Mouse (Mus musculus): Measurements from ENCODE around the gene 9530077C05Rik. TPM values are rescaled to one million over a fixed set of nuclear protein-coding genes. Genes with fewer than 3 reads are reported as not detected.
A peak's percentile ranks its signal among the peaks of the same experiment; 100 is the strongest.
"Not testable (repeated sequence)": the region's sequence is repeated elsewhere in the genome, so short reads cannot be mapped to it uniquely, and the experiment has no call there.

Gene 9530077C05Rik
- polyA plus RNA-seq, 1 experiment from 2014 or later = 19.7 TPM

- ATAC-seq = peak; percentile 98
- Histone ChIP-seq H3K9ac (ENCODE audit: low read depth, low read length) (peak within 1 kb of the TSS; percentile 94), H3K4me3 (ENCODE audit: low read depth, low read length) (peak within 1 kb of the TSS; percentile 72), H3K9me3 (replicated peaks; ENCODE audit: control insufficient read depth, low read length, poor library complexity, severe bottlenecking) (no peaks in the 10 kb centered on the region), H3K4me1 (ENCODE audit: control insufficient read depth, insufficient read depth, low read length) (peaks cover 4% of the 10 kb centered on the region), H3K4me2 (ENCODE audit: low read length) (peak within 1 kb of the TSS; percentile 96), H3K36me3 (ENCODE audit: control insufficient read depth, insufficient read depth, low read length) (no peaks in the 10 kb centered on the region), H3K27me3 (ENCODE audit: control insufficient read depth, insufficient read depth, low read depth, low read length) (no peaks in the 10 kb centered on the region), H3K27ac (ENCODE audit: low read length) (peak within 1 kb of the TSS; percentile 78)
- WGBS = under 1% methylated on average over 40 of the region's 44 CpGs
Observed at GRCm38 (mm10) chr9:22389021-22389476, 22.3 kb upstream of the 9530077C05Rik start, which contains the start of gene Anln. Anln (minus strand) TSS chr9:22389188.

- no peaks in the 10 kb centered on the region for H3K9me3 ChIP-seq (replicated peaks; ENCODE audit: control insufficient read depth, low read length, poor library complexity, severe bottlenecking)
- no peak for ATAC-seq
Observed at GRCm38 (mm10) chr9:22389736-22390245, 21.5 kb upstream of the 9530077C05Rik start.

GRCm38 (mm10) chr9:22390390-22390789 is 20.9 kb upstream of the 9530077C05Rik start:
- Histone ChIP-seq H3K4me2 (ENCODE audit: low read length) (no peak overlapping the region), H3K27me3 (ENCODE audit: control insufficient read depth, insufficient read depth, low read depth, low read length) (no peaks in the 10 kb centered on the region)
- 97% methylated on average over 5 of the region's 5 CpGs for WGBS

More at GRCm38 (mm10) chr9:22389736-22390245, 21.5 kb upstream of the 9530077C05Rik start:
- peaks cover 4% of the 10 kb centered on the region for H3K4me1 ChIP-seq (ENCODE audit: control insufficient read depth, insufficient read depth, low read length)
- H3K4me3 ChIP-seq (ENCODE audit: low read depth, low read length) = peak overlapping the region; percentile 72
- peak overlapping the region; percentile 96 for H3K4me2 ChIP-seq (ENCODE audit: low read length)
- H3K9ac ChIP-seq (ENCODE audit: low read depth, low read length) = no peak overlapping the region; the same call in 1 of the 2 replicates
- 74% methylated on average over 6 of the region's 6 CpGs for WGBS
- no peak overlapping the region for H3K27ac ChIP-seq (ENCODE audit: low read length)
- no peaks in the 10 kb centered on the region for H3K27me3 ChIP-seq (ENCODE audit: control insufficient read depth, insufficient read depth, low read depth, low read length)
- H3K36me3 ChIP-seq (ENCODE audit: control insufficient read depth, insufficient read depth, low read length) = no peaks in the 10 kb centered on the region

GRCm38 (mm10) chr9:22394725-22395124 is 16.6 kb upstream of the 9530077C05Rik start:
- Histone ChIP-seq H3K9ac (ENCODE audit: low read depth, low read length) (no peak overlapping the region), H3K4me2 (ENCODE audit: low read length) (no peak overlapping the region), H3K4me3 (ENCODE audit: low read depth, low read length) (no peak overlapping the region), H3K9me3 (replicated peaks; ENCODE audit: control insufficient read depth, low read length, poor library complexity, severe bottlenecking) (no peaks in the 10 kb centered on the region), H3K36me3 (ENCODE audit: control insufficient read depth, insufficient read depth, low read length) (no peaks in the 10 kb centered on the region), H3K27me3 (ENCODE audit: control insufficient read depth, insufficient read depth, low read depth, low read length) (no peaks in the 10 kb centered on the region), H3K4me1 (ENCODE audit: control insufficient read depth, insufficient read depth, low read length) (no peaks in the 10 kb centered on the region), H3K27ac (ENCODE audit: low read length) (no peak overlapping the region)
- ATAC-seq = no peak
- 91% methylated on average over 2 of the region's 2 CpGs for WGBS

More at GRCm38 (mm10) chr9:22390390-22390789, 20.9 kb upstream of the 9530077C05Rik start:
- no peak for ATAC-seq
- Histone ChIP-seq H3K4me3 (ENCODE audit: low read depth, low read length) (no peak overlapping the region), H3K9ac (ENCODE audit: low read depth, low read length) (no peak overlapping the region), H3K4me1 (ENCODE audit: control insufficient read depth, insufficient read depth, low read length) (peaks cover 4% of the 10 kb centered on the region), H3K36me3 (ENCODE audit: control insufficient read depth, insufficient read depth, low read length) (no peaks in the 10 kb centered on the region), H3K9me3 (replicated peaks; ENCODE audit: control insufficient read depth, low read length, poor library complexity, severe bottlenecking) (no peaks in the 10 kb centered on the region), H3K27ac (ENCODE audit: low read length) (no peak overlapping the region)

- ATAC-seq = no peak
- Histone ChIP-seq H3K4me1 (ENCODE audit: control insufficient read depth, insufficient read depth, low read length) (no peaks in the 10 kb centered on the region), H3K27me3 (ENCODE audit: control insufficient read depth, insufficient read depth, low read depth, low read length) (no peaks in the 10 kb centered on the region), H3K36me3 (ENCODE audit: control insufficient read depth, insufficient read depth, low read length) (no peaks in the 10 kb centered on the region), H3K9me3 (replicated peaks; ENCODE audit: control insufficient read depth, low read length, poor library complexity, severe bottlenecking) (no peaks in the 10 kb centered on the region), H3K27ac (ENCODE audit: low read length) (no peak overlapping the region), H3K4me2 (ENCODE audit: low read length) (no peak overlapping the region), H3K4me3 (ENCODE audit: low read depth, low read length) (no peak overlapping the region), H3K9ac (ENCODE audit: low read depth, low read length) (no peak overlapping the region)
- WGBS = 89% methylated on average over 4 of the region's 4 CpGs
Observed at GRCm38 (mm10) chr9:22399021-22399420, 12.3 kb upstream of the 9530077C05Rik start.

- no peak overlapping the region for H3K4me3 ChIP-seq (ENCODE audit: low read depth, low read length)
- no peak for ATAC-seq
- H3K27ac ChIP-seq (ENCODE audit: low read length) = no peak overlapping the region
- WGBS = 91% methylated on average over 6 of the region's 6 CpGs
- no peaks in the 10 kb centered on the region for H3K36me3 ChIP-seq (ENCODE audit: control insufficient read depth, insufficient read depth, low read length)
- H3K27me3 ChIP-seq (ENCODE audit: control insufficient read depth, insufficient read depth, low read depth, low read length) = no peaks in the 10 kb centered on the region
- no peak overlapping the region for H3K9ac ChIP-seq (ENCODE audit: low read depth, low read length)
- H3K9me3 ChIP-seq (replicated peaks; ENCODE audit: control insufficient read depth, low read length, poor library complexity, severe bottlenecking) = no peaks in the 10 kb centered on the region
- H3K4me2 ChIP-seq (ENCODE audit: low read length) = no peak overlapping the region
- H3K4me1 ChIP-seq (ENCODE audit: control insufficient read depth, insufficient read depth, low read length) = no peaks in the 10 kb centered on the region
Observed at GRCm38 (mm10) chr9:22402001-22402400, 9.3 kb upstream of the 9530077C05Rik start.

GRCm38 (mm10) chr9:22402976-22403375 is 8.3 kb upstream of the 9530077C05Rik start:
- Histone ChIP-seq H3K4me3 (ENCODE audit: low read depth, low read length) (no peak overlapping the region), H3K4me1 (ENCODE audit: control insufficient read depth, insufficient read depth, low read length) (no peaks in the 10 kb centered on the region), H3K9me3 (replicated peaks; ENCODE audit: control insufficient read depth, low read length, poor library complexity, severe bottlenecking) (no peaks in the 10 kb centered on the region), H3K27me3 (ENCODE audit: control insufficient read depth, insufficient read depth, low read depth, low read length) (no peaks in the 10 kb centered on the region), H3K9ac (ENCODE audit: low read depth, low read length) (no peak overlapping the region), H3K27ac (ENCODE audit: low read length) (no peak overlapping the region), H3K4me2 (ENCODE audit: low read length) (no peak overlapping the region), H3K36me3 (ENCODE audit: control insufficient read depth, insufficient read depth, low read length) (no peaks in the 10 kb centered on the region)
- 84% methylated on average over 3 of the region's 3 CpGs for WGBS
- no peak for ATAC-seq

GRCm38 (mm10) chr9:22403501-22403900 is 7.8 kb upstream of the 9530077C05Rik start:
- not testable (repeated sequence) for H3K27ac ChIP-seq (ENCODE audit: low read length); H3K4me3 ChIP-seq (ENCODE audit: low read depth, low read length); H3K27me3 ChIP-seq (ENCODE audit: control insufficient read depth, insufficient read depth, low read depth, low read length); H3K4me1 ChIP-seq (ENCODE audit: control insufficient read depth, insufficient read depth, low read length); H3K4me2 ChIP-seq (ENCODE audit: low read length); H3K36me3 ChIP-seq (ENCODE audit: control insufficient read depth, insufficient read depth, low read length); H3K9ac ChIP-seq (ENCODE audit: low read depth, low read length); H3K9me3 ChIP-seq (replicated peaks; ENCODE audit: control insufficient read depth, low read length, poor library complexity, severe bottlenecking); ATAC-seq
- 71% methylated on average over 2 of the region's 2 CpGs for WGBS

GRCm38 (mm10) chr9:22405414-22405813 is 5.9 kb upstream of the 9530077C05Rik start:
- no peaks in the 10 kb centered on the region for H3K4me1 ChIP-seq (ENCODE audit: control insufficient read depth, insufficient read depth, low read length)
- no peak overlapping the region for H3K27ac ChIP-seq (ENCODE audit: low read length)
- ATAC-seq = no peak
- WGBS = 80% methylated on average over 3 of the region's 3 CpGs
- no peaks in the 10 kb centered on the region for H3K27me3 ChIP-seq (ENCODE audit: control insufficient read depth, insufficient read depth, low read depth, low read length)
- no peak overlapping the region for H3K4me2 ChIP-seq (ENCODE audit: low read length)
- H3K9ac ChIP-seq (ENCODE audit: low read depth, low read length) = no peak overlapping the region
- no peaks in the 10 kb centered on the region for H3K36me3 ChIP-seq (ENCODE audit: control insufficient read depth, insufficient read depth, low read length)
- H3K9me3 ChIP-seq (replicated peaks; ENCODE audit: control insufficient read depth, low read length, poor library complexity, severe bottlenecking) = no peaks in the 10 kb centered on the region
- H3K4me3 ChIP-seq (ENCODE audit: low read depth, low read length) = no peak overlapping the region

Data from midbrain, embryonic 16.5 days (tissue).